Mouse (Mus musculus): ENCODE results near the gene Ddx31. TPM values are rescaled to one million over a fixed set of nuclear protein-coding genes. Genes with fewer than 3 reads are reported as not detected.

Ddx31 gene
- polyA plus RNA-seq, 1 experiment, result 4.0 TPM

- Histone ChIP-seq H3K9me3 (no peaks in the 10 kb centered on the region), H3K36me3 (replicated peaks; ENCODE audit: low read length) (no peaks in the 10 kb centered on the region), H3K4me3 (replicated peaks) (no peak overlapping the region), H3K4me1 (no peaks in the 10 kb centered on the region), H3K27me3 (replicated peaks) (peaks cover 72% of the 10 kb centered on the region)
- TF ChIP-seq FLI1 (IDR thresholded peaks at IDR 0.05; ENCODE audit: low read length), result no peak
- TF ChIP-seq GATA1 (IDR thresholded peaks at IDR 0.05; ENCODE audit: borderline replicate concordance, low read length), result no peak
Observed at GRCm38 (mm10) chr2:28945388-28945787, 105.2 kb downstream of the Ddx31 start.

- no peaks in the 10 kb centered on the region for H3K36me3 ChIP-seq (replicated peaks; ENCODE audit: low read length)
- H3K27me3 ChIP-seq (replicated peaks), result peaks cover 70% of the 10 kb centered on the region
- H3K4me3 ChIP-seq (replicated peaks), result no peak overlapping the region
- no peaks in the 10 kb centered on the region for H3K9me3 ChIP-seq
- TF ChIP-seq FLI1 (IDR thresholded peaks at IDR 0.05; ENCODE audit: low read length) (no peak), GATA1 (IDR thresholded peaks at IDR 0.05; ENCODE audit: borderline replicate concordance, low read length) (no peak)
- H3K4me1 ChIP-seq, result no peaks in the 10 kb centered on the region
Observed at GRCm38 (mm10) chr2:28946312-28946711, 106.1 kb downstream of the Ddx31 start.

- no peaks in the 10 kb centered on the region for H3K36me3 ChIP-seq (replicated peaks; ENCODE audit: low read length)
- H3K27me3 ChIP-seq (replicated peaks), result peaks cover 77% of the 10 kb centered on the region
- no peak for TF ChIP-seq FLI1 (IDR thresholded peaks at IDR 0.05; ENCODE audit: low read length)
- no peak for TF ChIP-seq GATA1 (IDR thresholded peaks at IDR 0.05; ENCODE audit: borderline replicate concordance, low read length)
- H3K4me1 ChIP-seq, result no peaks in the 10 kb centered on the region
- H3K4me3 ChIP-seq (replicated peaks), result no peak overlapping the region
- H3K9me3 ChIP-seq, result no peaks in the 10 kb centered on the region
Observed at GRCm38 (mm10) chr2:28952981-28953380, 112.8 kb downstream of the Ddx31 start.

DNA sequence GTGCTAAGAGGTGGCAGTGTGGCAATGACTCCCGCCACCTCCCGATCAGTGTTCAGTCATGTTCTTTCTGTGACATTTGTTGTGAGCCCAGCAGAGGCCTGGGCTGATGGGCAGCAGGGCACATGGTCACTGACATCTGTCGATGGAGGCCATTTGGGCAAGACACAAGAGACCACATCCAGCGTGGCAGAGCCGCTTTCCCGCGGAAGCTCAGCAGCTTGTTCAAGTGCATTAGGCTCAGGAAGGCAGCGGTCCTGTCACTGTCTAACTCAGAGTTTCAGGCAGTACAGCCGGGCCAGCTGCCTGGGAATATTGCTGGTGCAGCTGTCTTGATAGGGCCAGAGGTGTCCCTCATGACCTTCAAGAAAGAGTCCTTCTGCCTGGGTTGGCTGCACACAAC lies 114.4 kb downstream of the Ddx31 start:
- no peak overlapping the region for H3K4me3 ChIP-seq (replicated peaks)
- H3K9me3 ChIP-seq, result no peaks in the 10 kb centered on the region
- H3K4me1 ChIP-seq, result no peaks in the 10 kb centered on the region
- H3K36me3 ChIP-seq (replicated peaks; ENCODE audit: low read length), result no peaks in the 10 kb centered on the region
- peaks cover 78% of the 10 kb centered on the region for H3K27me3 ChIP-seq (replicated peaks)
- TF ChIP-seq FLI1 (IDR thresholded peaks at IDR 0.05; ENCODE audit: low read length) (no peak), GATA1 (IDR thresholded peaks at IDR 0.05; ENCODE audit: borderline replicate concordance, low read length) (no peak)

Other genes with a start within 250 kb of the Ddx31 start
- 225 and 586 TPM in 2 replicates for gene Gfi1b, start 218.4 kb upstream of the Ddx31 start, polyA plus RNA-seq (2012; ENCODE audit: insufficient read depth, low replicate concordance)
- 1.1 and 1.7 TPM in 2 replicates for gene Tsc1, start 199.2 kb upstream of the Ddx31 start, polyA plus RNA-seq (2012; ENCODE audit: insufficient read depth, low replicate concordance)
- gene Spaca9, start 140.7 kb upstream of the Ddx31 start, polyA plus RNA-seq (2012; ENCODE audit: insufficient read depth, low replicate concordance), result 3.0 TPM in 1 of 2 replicates, not detected in the other
- not detected in 2 replicates for gene Ak8, start 140.2 kb upstream of the Ddx31 start, polyA plus RNA-seq (2012; ENCODE audit: insufficient read depth, low replicate concordance)
- gene Gtf3c4, start within 50 bp of the Ddx31 start, polyA plus RNA-seq (2012; ENCODE audit: insufficient read depth, low replicate concordance), result 1.9 and 3.2 TPM in 2 replicates
- not detected in 2 replicates for gene Barhl1, start 76.3 kb downstream of the Ddx31 start, polyA plus RNA-seq (2012; ENCODE audit: insufficient read depth, low replicate concordance)
- gene Cfap77, start 214.7 kb downstream of the Ddx31 start, polyA plus RNA-seq (2012; ENCODE audit: insufficient read depth, low replicate concordance), result 0.25 TPM in 1 of 2 replicates, not detected in the other
- 3.2 TPM in 1 of 2 replicates, not detected in the other for gene Ttf1, start 219.9 kb downstream of the Ddx31 start, polyA plus RNA-seq (2012; ENCODE audit: insufficient read depth, low replicate concordance)